Mouse (Mus musculus) hindbrain, embryonic 11.5 days (tissue): Measurements from ENCODE around the gene Kirrel3. TPM values are rescaled to one million over a fixed set of nuclear protein-coding genes. Genes with fewer than 3 reads are reported as not detected.

ENCODE experiments used
- ATAC-seq: fragments of 200-750 bp; cut with Nextera tagmentation; 2 replicates; pipeline ENCODE4 v1.8.0; 2017; ENCODE audit warnings: mild to moderate bottlenecking, moderate TSS enrichment, moderate library complexity; ENCODE audit not compliant: low FRiP score
- DNase-seq: peaks from one replicate; pipeline ENCODE4 v3.0.0-alpha.2; 2015; ENCODE audit warnings: low spot score
- H3K27ac ChIP-seq: fragments of 300-500 bp; sonication (generic); 2 replicates; pipeline ENCODE4 v1.5.1; 2014; ENCODE audit warnings: mild to moderate bottlenecking, low read depth, low read length
- H3K27me3 ChIP-seq: fragments of 300-500 bp; sonication (generic); 2 replicates; pipeline ENCODE4 v1.6.1; 2014; ENCODE audit warnings: mild to moderate bottlenecking, low read length, moderate library complexity, mixed read lengths; ENCODE audit not compliant: control insufficient read depth, insufficient read depth
- H3K36me3 ChIP-seq: fragments of 300-500 bp; sonication (generic); 2 replicates; pipeline ENCODE4 v1.6.1; 2014; ENCODE audit warnings: mild to moderate bottlenecking, low read length, moderate library complexity, mixed read lengths; ENCODE audit not compliant: control insufficient read depth, insufficient read depth
- H3K4me1 ChIP-seq: fragments of 300-500 bp; sonication (generic); replicated peaks from 2 replicates; pipeline ENCODE4 v1.6.1; 2014; ENCODE audit warnings: low read length, mixed read lengths; ENCODE audit not compliant: control insufficient read depth, insufficient read depth
- H3K4me2 ChIP-seq: fragments of 300-500 bp; sonication (generic); replicated peaks from 2 replicates; pipeline ENCODE4 v1.6.1; 2014; ENCODE audit warnings: mild to moderate bottlenecking, low read depth, low read length
- H3K4me3 ChIP-seq: fragments of 300-500 bp; sonication (generic); 2 replicates; pipeline ENCODE4 v1.5.1; 2014; ENCODE audit warnings: low read depth, low read length
- H3K9ac ChIP-seq: fragments of 300-500 bp; sonication (generic); 2 replicates; pipeline ENCODE4 v1.6.1; 2014; ENCODE audit warnings: low read depth, low read length
- H3K9me3 ChIP-seq: fragments of 300-500 bp; sonication (generic); 2 replicates; pipeline ENCODE4 v1.6.1; 2016; ENCODE audit warnings: low read length; ENCODE audit not compliant: control insufficient read depth
- WGBS: fragments of 180-500 bp; shearing (Covaris S2); extraction: QIAGEN DNeasy Blood & Tissue Kit; methylation state at CpG from one replicate; pipeline ENCODE4 v1.1.7; 2014; 5-methylcytosine and 5-hydroxymethylcytosine counted together
- polyA plus RNA-seq: library from polyadenylated mRNA; unstranded; fragments of >200 nt; fragmentation: Nextera tagmentation; extraction: Ambion mirVana; gene quantifications from 2 replicates; pipeline ENCODE4 v1.2.1, GENCODE M21; 2014

The Kirrel3 gene
- polyA plus RNA-seq, 1 experiment from 2014 or later: 10.6 TPM

- Histone ChIP-seq H3K4me1 (peaks cover 8% of the 10 kb centered on the region; the same call in 1 of the 2 replicates), H3K27me3 (no peaks in the 10 kb centered on the region), H3K27ac (no peak overlapping the region), H3K4me3 (no peak overlapping the region), H3K9ac (no peak overlapping the region), H3K36me3 (no peaks in the 10 kb centered on the region), H3K4me2 (no peak overlapping the region), H3K9me3 (no peaks in the 10 kb centered on the region)
- ATAC-seq: no peak
- WGBS: 12% methylated on average over 4 of the region's 4 CpGs
- DNase-seq: no peak
These were observed 397.4 kb downstream of the Kirrel3 start for GRCm38 (mm10) chr9:34883122-34883521.

- no peak overlapping the region for H3K4me3 ChIP-seq
- 93% methylated on average over 3 of the region's 3 CpGs for WGBS
- DNase-seq (no peak), ATAC-seq (no peak)
- no peaks in the 10 kb centered on the region for H3K36me3 ChIP-seq
- H3K4me1 ChIP-seq: peaks cover 8% of the 10 kb centered on the region; the same call in 1 of the 2 replicates
- H3K4me2 ChIP-seq: no peak overlapping the region
- no peak overlapping the region for H3K27ac ChIP-seq
- no peaks in the 10 kb centered on the region for H3K9me3 ChIP-seq
- no peak overlapping the region for H3K9ac ChIP-seq
- H3K27me3 ChIP-seq: no peaks in the 10 kb centered on the region
These were observed 398.6 kb downstream of the Kirrel3 start for GRCm38 (mm10) chr9:34884325-34884724.

DNA sequence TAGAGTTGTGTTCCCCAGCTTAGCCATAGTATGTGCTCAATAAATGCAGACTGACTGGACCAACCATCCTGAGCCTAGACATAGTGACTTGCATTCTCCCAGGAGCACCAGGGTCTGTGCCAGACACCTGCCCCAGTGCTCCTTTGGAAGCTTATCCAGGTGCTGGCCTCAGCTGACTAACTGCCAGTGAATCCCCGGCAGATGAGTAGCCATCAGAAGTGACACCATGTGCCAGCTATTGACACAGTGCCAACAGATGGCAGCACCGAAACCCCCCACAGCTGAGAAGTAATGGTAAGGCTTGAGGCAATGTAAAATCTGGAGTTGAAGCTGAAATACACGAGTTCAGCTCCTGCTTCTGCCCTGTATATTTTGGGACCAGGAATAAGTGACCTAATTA is 399.2 kb downstream of the Kirrel3 start:
- peaks cover 8% of the 10 kb centered on the region; the same call in 1 of the 2 replicates for H3K4me1 ChIP-seq
- WGBS: 88% methylated on average over 3 of the region's 3 CpGs
- no peaks in the 10 kb centered on the region for H3K27me3 ChIP-seq
- no peaks in the 10 kb centered on the region for H3K9me3 ChIP-seq
- ATAC-seq (no peak), DNase-seq (no peak)
- H3K4me2 ChIP-seq: no peak overlapping the region
- no peak overlapping the region for H3K4me3 ChIP-seq
- no peaks in the 10 kb centered on the region for H3K36me3 ChIP-seq
- H3K27ac ChIP-seq: no peak overlapping the region
- H3K9ac ChIP-seq: no peak overlapping the region

GRCm38 (mm10) chr9:34886746-34887145 is 401.1 kb downstream of the Kirrel3 start:
- no peak for DNase-seq
- Histone ChIP-seq H3K27ac (no peak overlapping the region), H3K9ac (no peak overlapping the region), H3K4me3 (no peak overlapping the region), H3K4me1 (peaks cover 7% of the 10 kb centered on the region; the same call in 1 of the 2 replicates), H3K27me3 (no peaks in the 10 kb centered on the region), H3K36me3 (no peaks in the 10 kb centered on the region), H3K9me3 (no peaks in the 10 kb centered on the region), H3K4me2 (no peak overlapping the region)
- no peak for ATAC-seq
- WGBS: 67% methylated on average over 5 of the region's 5 CpGs

DNA sequence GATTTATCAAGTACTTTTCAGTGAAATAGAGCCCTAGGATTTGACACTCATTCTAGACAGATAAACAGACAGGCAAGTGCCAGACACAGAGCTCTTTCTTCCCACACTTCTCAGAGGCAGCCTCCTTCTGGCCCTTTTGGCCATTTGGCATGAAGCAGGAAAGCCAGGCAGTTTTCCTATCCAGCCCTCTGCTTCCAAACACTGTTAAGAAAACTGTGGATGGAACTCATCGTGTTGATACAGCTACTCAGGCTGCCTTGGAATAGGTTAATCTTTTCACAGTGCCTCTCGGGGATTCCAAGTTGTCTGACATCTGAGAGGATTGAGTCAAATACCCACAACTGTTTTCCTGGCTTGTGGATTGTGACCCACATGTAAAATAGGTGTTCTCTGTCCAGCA is 401.5 kb downstream of the Kirrel3 start:
- Histone ChIP-seq H3K27me3 (no peaks in the 10 kb centered on the region), H3K4me1 (peaks cover 2% of the 10 kb centered on the region; the same call in 1 of the 2 replicates), H3K4me2 (no peak overlapping the region), H3K27ac (no peak overlapping the region), H3K4me3 (no peak overlapping the region), H3K9ac (no peak overlapping the region), H3K36me3 (no peaks in the 10 kb centered on the region), H3K9me3 (no peaks in the 10 kb centered on the region)
- WGBS: 57% methylated on average over 2 of the region's 2 CpGs
- DNase-seq: no peak
- ATAC-seq: no peak

DNA sequence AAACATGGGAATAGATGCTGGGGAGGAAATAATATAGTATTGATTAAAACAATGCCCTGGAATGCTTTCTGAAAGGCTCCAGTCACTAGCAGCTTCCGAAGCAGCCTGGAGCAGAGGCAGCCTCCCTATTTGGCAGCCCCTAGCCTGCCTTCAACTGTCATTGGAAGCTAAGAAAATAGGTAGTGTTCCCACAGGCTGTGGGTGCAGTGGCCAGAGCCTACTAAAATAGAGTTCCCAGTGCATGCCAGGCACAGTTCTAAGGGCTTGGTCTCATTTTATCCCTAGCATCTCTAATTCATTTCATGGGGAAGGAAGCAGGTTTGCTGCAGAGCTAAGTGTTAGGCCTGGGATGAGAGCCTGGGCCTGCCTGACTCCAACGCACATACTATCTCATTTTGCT is 402.6 kb downstream of the Kirrel3 start:
- no peaks in the 10 kb centered on the region for H3K9me3 ChIP-seq
- WGBS: 93% methylated on average over 2 of the region's 2 CpGs

GRCm38 (mm10) chr9:34901216-34901615 is 415.5 kb downstream of the Kirrel3 start:
- Histone ChIP-seq H3K4me2 (no peak overlapping the region), H3K4me1 (no peaks in the 10 kb centered on the region), H3K9ac (no peak overlapping the region), H3K27ac (no peak overlapping the region), H3K9me3 (no peaks in the 10 kb centered on the region), H3K4me3 (no peak overlapping the region), H3K36me3 (no peaks in the 10 kb centered on the region), H3K27me3 (no peaks in the 10 kb centered on the region)
- DNase-seq (no peak), ATAC-seq (no peak)
- 79% methylated on average over 4 of the region's 4 CpGs for WGBS

More for the DNA sequence above, 402.6 kb downstream of the Kirrel3 start:
- ATAC-seq (no peak), DNase-seq (no peak)
- H3K4me2 ChIP-seq: no peak overlapping the region
- H3K4me1 ChIP-seq: no peaks in the 10 kb centered on the region
- H3K27ac ChIP-seq: no peak overlapping the region
- no peak overlapping the region for H3K9ac ChIP-seq
- no peaks in the 10 kb centered on the region for H3K27me3 ChIP-seq
- no peak overlapping the region for H3K4me3 ChIP-seq
- no peaks in the 10 kb centered on the region for H3K36me3 ChIP-seq

- H3K27me3 ChIP-seq: no peaks in the 10 kb centered on the region
- no peak overlapping the region for H3K4me2 ChIP-seq
- no peaks in the 10 kb centered on the region for H3K4me1 ChIP-seq
- 57% methylated on average over 2 of the region's 2 CpGs for WGBS
- DNase-seq (no peak), ATAC-seq (no peak)
- H3K27ac ChIP-seq: no peak overlapping the region
- H3K4me3 ChIP-seq: no peak overlapping the region
- no peak overlapping the region for H3K9ac ChIP-seq
- H3K9me3 ChIP-seq: no peaks in the 10 kb centered on the region
- H3K36me3 ChIP-seq: no peaks in the 10 kb centered on the region
These were observed 416.2 kb downstream of the Kirrel3 start for GRCm38 (mm10) chr9:34901888-34902287.

GRCm38 (mm10) chr9:34905164-34905563 is 419.5 kb downstream of the Kirrel3 start:
- Histone ChIP-seq H3K36me3 (no peaks in the 10 kb centered on the region), H3K27ac (no peak overlapping the region), H3K9me3 (no peaks in the 10 kb centered on the region), H3K27me3 (no peaks in the 10 kb centered on the region), H3K4me1 (no peaks in the 10 kb centered on the region), H3K4me3 (no peak overlapping the region), H3K4me2 (no peak overlapping the region), H3K9ac (no peak overlapping the region)
- DNase-seq (no peak), ATAC-seq (no peak)
- 87% methylated on average over 6 of the region's 6 CpGs for WGBS
